Mouse (Mus musculus) lung, postnatal 0 days (tissue): ENCODE data around the gene Mdk. TPM values are rescaled to one million over a fixed set of nuclear protein-coding genes. Genes with fewer than 3 reads are reported as not detected.

Experiments used
- ATAC-seq: fragments of 200-750 bp; cut with Nextera tagmentation; 2 replicates; pipeline ENCODE4 v1.8.0; 2017; ENCODE audit warnings: moderate library complexity
- DNase-seq: peaks from one replicate; pipeline ENCODE4 v3.0.0-alpha.2; 2016; ENCODE audit warnings: low spot score
- H3K27ac ChIP-seq: fragments of 300-500 bp; sonication (generic); 2 replicates; pipeline ENCODE4 v1.5.1; 2014; ENCODE audit warnings: antibody characterized with exemption, mild to moderate bottlenecking, low read length, mixed read lengths
- H3K27me3 ChIP-seq: fragments of 300-500 bp; sonication (generic); replicated peaks from 2 replicates; pipeline ENCODE4 v1.6.1; 2014; ENCODE audit warnings: low read length, mixed read lengths; ENCODE audit not compliant: insufficient read depth
- H3K36me3 ChIP-seq: fragments of 300-500 bp; sonication (generic); 2 replicates; pipeline ENCODE4 v1.6.1; 2014; ENCODE audit warnings: low read length, mixed read lengths; ENCODE audit not compliant: insufficient read depth
- H3K4me1 ChIP-seq: fragments of 300-500 bp; sonication (generic); 2 replicates; pipeline ENCODE4 v1.6.1; 2014; ENCODE audit warnings: antibody characterized with exemption, low read depth, low read length, mixed read lengths; ENCODE audit not compliant: insufficient read depth
- H3K4me2 ChIP-seq: fragments of 300-500 bp; sonication (generic); replicated peaks from 2 replicates; pipeline ENCODE4 v1.6.1; 2014; ENCODE audit warnings: low read depth, mild to moderate bottlenecking, low read length, moderate library complexity, mixed read lengths
- H3K4me3 ChIP-seq: fragments of 300-500 bp; sonication (generic); 2 replicates; pipeline ENCODE4 v1.5.1; 2014; ENCODE audit warnings: low read depth, low read length
- H3K9ac ChIP-seq: fragments of 300-500 bp; sonication (generic); replicated peaks from 2 replicates; pipeline ENCODE4 v1.6.1; 2014; ENCODE audit warnings: low read depth, mild to moderate bottlenecking
- H3K9me3 ChIP-seq: fragments of 300-500 bp; sonication (generic); 2 replicates; pipeline ENCODE4 v1.6.1; 2016; ENCODE audit warnings: low read length, mixed read lengths
- CTCF ChIP-seq: IDR thresholded peaks from 2 replicates; pipeline ENCODE4 v1.5.1; 2016; ENCODE audit warnings: antibody characterized with exemption, mild to moderate bottlenecking
- EP300 ChIP-seq: IDR thresholded peaks from 2 replicates; pipeline ENCODE4 v1.6.1; 2016; ENCODE audit warnings: antibody characterized with exemption, mild to moderate bottlenecking, control low read depth
- WGBS: fragments of 180-500 bp; shearing (Covaris S2); extraction: QIAGEN DNeasy Blood & Tissue Kit; methylation state at CpG from one replicate; pipeline ENCODE4 v1.1.7; 2014; 5-methylcytosine and 5-hydroxymethylcytosine counted together
- polyA plus RNA-seq: library from polyadenylated mRNA; unstranded; fragments of >200 nt; fragmentation: Nextera tagmentation; extraction: Ambion mirVana; gene quantifications from 2 replicates; pipeline ENCODE4 v1.2.1, GENCODE M21; 2015

Gene Mdk
- polyA plus RNA-seq, 1 experiment from 2014 or later: 101 TPM

DNA sequence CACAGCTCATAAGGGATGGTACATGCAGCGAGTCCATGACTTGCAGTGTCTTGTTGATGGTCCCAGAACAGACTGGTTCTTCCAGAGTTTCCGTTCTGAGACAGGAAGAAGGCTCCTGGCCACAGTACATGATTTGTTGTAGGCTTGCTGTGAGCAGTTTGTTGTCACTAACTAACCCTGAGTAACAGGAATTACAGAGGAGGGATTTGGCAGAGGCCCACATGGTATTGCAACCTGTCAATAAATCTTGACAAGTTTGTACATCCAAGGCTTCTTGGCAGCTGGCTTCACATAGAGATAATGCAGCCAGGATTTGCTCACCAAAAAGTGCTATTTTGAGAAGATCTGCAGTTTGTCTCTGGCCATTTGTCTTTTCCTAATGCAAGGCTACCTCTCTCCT lies 26.0 kb downstream of the Mdk start:
- no peak for ATAC-seq
- Histone ChIP-seq H3K4me2 (no peak overlapping the region), H3K27me3 (no peaks in the 10 kb centered on the region), H3K36me3 (peaks cover 13% of the 10 kb centered on the region; the same call in 1 of the 2 replicates), H3K9ac (no peak overlapping the region), H3K4me1 (no peaks in the 10 kb centered on the region), H3K9me3 (no peaks in the 10 kb centered on the region), H3K4me3 (no peak overlapping the region), H3K27ac (no peak overlapping the region)
- DNase-seq: no peak
- 93% methylated on average over 2 of the region's 2 CpGs for WGBS
- TF ChIP-seq CTCF (no peak), EP300 (no peak)

DNA sequence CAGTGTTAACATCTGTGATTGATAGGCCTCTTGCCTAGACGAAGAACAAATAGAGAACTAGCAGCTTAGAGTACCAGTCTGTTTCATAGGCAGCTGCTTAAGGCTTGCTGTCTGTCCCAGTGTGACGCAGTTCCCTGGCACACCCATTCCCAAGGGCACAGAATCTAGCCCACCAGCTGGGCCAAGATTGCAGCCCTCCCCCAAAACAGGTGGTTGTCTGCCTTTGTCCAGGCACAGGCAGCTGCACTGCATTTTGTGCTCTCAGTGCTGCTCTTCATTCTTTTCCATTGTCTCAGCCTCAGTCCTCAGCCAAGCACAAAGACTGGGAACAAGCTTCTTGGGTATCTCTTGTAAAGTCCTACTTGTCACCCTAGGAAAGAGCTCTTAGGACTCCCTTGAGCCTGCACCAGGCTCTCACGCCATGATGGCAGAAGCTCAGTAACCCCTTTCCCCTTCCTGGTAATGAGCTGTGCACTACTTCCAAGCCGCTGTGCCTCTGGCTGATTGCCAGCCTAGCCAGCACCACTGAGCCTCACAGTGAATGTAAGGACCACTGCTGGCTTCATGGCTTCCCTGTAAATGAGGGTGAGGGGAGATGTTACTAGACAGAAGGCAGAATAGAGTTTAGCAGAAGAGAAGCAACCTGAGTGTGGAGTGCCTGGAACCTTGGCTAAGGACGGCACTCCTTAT lies 27.3 kb downstream of the Mdk start:
- Histone ChIP-seq H3K9ac (no peak overlapping the region), H3K4me3 (no peak overlapping the region), H3K9me3 (no peaks in the 10 kb centered on the region), H3K27ac (no peak overlapping the region), H3K4me1 (no peaks in the 10 kb centered on the region), H3K27me3 (no peaks in the 10 kb centered on the region), H3K4me2 (no peak overlapping the region), H3K36me3 (peaks cover 7% of the 10 kb centered on the region; the same call in 1 of the 2 replicates)
- TF ChIP-seq EP300 (no peak), CTCF (no peak)
- DNase-seq: no peak
- no peak for ATAC-seq
- 70% methylated on average over 5 of the region's 5 CpGs for WGBS

DNA sequence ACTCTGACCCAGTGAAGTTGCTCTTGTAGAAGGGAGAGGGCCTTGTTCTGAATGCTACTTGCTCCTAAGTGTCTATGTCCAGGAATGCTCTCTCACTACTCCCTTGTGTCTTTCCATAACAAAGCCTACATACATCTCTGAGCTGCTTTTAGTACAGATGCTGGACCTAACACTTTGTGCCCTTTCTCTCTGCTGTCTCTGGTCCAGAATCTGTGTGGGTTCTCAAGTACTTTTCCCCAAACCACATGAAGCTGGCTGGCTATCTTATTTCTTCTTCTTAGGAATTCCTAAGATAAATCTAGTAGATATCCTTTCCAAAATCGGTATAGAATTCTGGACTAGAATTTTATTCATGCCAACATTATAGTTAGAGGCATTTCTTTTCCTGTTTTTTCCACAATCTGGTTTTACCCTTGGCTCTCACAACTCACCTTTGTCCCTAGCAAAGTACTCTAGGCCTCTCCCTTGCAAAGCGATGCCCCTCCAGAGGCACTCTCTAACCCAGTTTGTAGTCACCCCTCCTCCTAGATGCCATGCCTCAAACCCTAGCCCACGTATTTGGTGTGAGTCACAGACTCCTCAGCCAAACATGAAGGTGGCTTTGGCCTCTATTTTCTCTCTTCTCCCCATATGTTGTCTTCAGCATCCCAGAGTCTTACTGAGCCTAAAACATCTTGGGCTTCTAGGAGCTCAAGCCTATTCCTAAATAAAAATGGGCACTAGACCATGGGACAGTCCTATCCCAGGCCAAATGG lies 28.7 kb downstream of the Mdk start:
- Histone ChIP-seq H3K4me2 (no peak overlapping the region), H3K27me3 (no peaks in the 10 kb centered on the region), H3K36me3 (peaks cover 7% of the 10 kb centered on the region; the same call in 1 of the 2 replicates), H3K9me3 (no peaks in the 10 kb centered on the region), H3K4me1 (no peaks in the 10 kb centered on the region), H3K4me3 (no peak overlapping the region), H3K27ac (no peak overlapping the region), H3K9ac (no peak overlapping the region)
- ATAC-seq: no peak
- DNase-seq: no peak
- no peak for TF ChIP-seq EP300
- no peak for TF ChIP-seq CTCF
- WGBS: 88% methylated on average over 3 of the region's 3 CpGs

DNA sequence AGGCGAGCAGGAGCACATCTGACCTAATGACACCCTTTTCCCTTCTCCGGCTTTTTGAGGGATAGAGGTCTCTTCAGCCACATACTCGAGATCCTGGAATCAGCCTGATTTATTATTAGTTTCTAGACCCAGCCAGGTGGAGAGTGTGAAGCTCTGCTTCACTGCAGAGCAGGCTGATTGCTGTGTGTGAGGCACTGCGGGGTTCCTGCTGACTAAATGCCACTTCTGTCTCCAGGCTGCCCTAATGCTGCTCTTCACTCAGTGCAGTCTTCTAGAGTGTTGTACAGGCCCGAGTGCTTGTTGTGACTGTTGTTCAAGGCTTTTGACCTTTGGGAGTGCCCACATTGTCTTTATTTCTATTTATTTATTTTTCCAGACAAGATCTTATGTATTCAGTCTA lies 29.8 kb downstream of the Mdk start:
- Histone ChIP-seq H3K4me2 (no peak overlapping the region), H3K9ac (no peak overlapping the region), H3K36me3 (peaks cover 7% of the 10 kb centered on the region; the same call in 1 of the 2 replicates), H3K4me3 (no peak overlapping the region), H3K27ac (no peak overlapping the region), H3K4me1 (no peaks in the 10 kb centered on the region), H3K9me3 (no peaks in the 10 kb centered on the region), H3K27me3 (no peaks in the 10 kb centered on the region)
- ATAC-seq (no peak), DNase-seq (no peak)
- 75% methylated on average over 5 of the region's 5 CpGs for WGBS
- TF ChIP-seq CTCF: no peak
- no peak for TF ChIP-seq EP300

DNA sequence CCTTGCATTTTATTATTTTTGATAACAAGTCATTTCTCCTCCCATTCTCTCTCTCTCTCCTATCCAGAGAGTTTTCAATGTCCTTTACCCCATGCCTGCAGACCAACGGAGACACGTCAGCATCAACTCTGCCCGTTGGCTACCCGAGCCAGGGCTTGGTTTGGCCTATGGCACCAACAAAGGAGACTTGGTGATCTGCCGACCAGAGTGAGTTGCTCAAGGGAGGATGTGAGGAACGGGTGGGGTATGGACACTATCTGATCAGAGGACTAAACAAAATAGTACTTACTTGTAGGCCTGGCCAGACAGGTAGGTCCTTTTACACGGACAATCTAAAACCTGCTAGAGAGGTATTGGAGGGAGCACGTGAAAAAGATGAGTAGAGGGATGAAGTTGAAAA lies 31.7 kb downstream of the Mdk start:
- ATAC-seq (no peak), DNase-seq (no peak)
- H3K9me3 ChIP-seq: no peaks in the 10 kb centered on the region
- H3K27me3 ChIP-seq: no peaks in the 10 kb centered on the region
- 88% methylated on average over 8 of the region's 8 CpGs for WGBS
- H3K4me2 ChIP-seq: no peak overlapping the region
- H3K4me3 ChIP-seq: no peak overlapping the region
- H3K4me1 ChIP-seq: no peaks in the 10 kb centered on the region
- TF ChIP-seq EP300: no peak
- no peak overlapping the region for H3K27ac ChIP-seq
- H3K9ac ChIP-seq: no peak overlapping the region
- H3K36me3 ChIP-seq: no peaks in the 10 kb centered on the region

DNA sequence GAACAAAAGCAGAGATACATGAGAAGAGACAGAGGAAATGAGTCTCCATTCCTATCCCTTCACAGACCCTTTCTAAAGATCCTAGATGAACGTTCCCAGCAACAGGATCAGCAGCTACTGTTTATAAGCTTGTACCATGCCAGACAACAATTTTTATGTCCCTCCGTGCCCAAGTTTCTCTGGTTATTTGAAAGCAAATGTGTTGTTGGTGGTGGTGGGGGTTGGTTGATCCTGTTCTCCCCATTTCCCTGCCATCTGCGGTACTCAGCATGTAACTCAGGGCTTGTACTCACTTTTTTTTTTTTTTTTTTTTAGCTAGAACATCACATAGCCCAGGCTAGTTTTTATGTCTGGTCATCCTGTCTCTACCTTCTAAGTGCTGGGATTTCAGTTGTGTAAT lies 33.0 kb downstream of the Mdk start:
- no peaks in the 10 kb centered on the region for H3K4me1 ChIP-seq
- ATAC-seq: no peak
- no peaks in the 10 kb centered on the region for H3K27me3 ChIP-seq
- H3K4me2 ChIP-seq: no peak overlapping the region
- WGBS: 88% methylated on average over 3 of the region's 3 CpGs
- H3K4me3 ChIP-seq: no peak overlapping the region
- H3K9me3 ChIP-seq: no peaks in the 10 kb centered on the region
- DNase-seq: no peak
- no peak for TF ChIP-seq EP300
- no peak for TF ChIP-seq CTCF
- H3K27ac ChIP-seq: no peak overlapping the region
- H3K36me3 ChIP-seq: no peaks in the 10 kb centered on the region
- no peak overlapping the region for H3K9ac ChIP-seq
